Mouse (Mus musculus) retina, adult 2 months (tissue): Measurements from ENCODE around the gene H2al2c.
"Not testable (repeated sequence)": the region's sequence is repeated elsewhere in the genome, so short reads cannot be mapped to it uniquely, and the experiment has no call there.

Source experiments
- DNase-seq: peaks from one replicate; pipeline ENCODE4 v3.0.0-alpha.2; 2012; ENCODE audit warnings: low read depth, low spot score

The H2al2c gene

GRCm38 (mm10) chrY:2598799-2599198, at the start of gene H2al2c:
TSS of gene H2al2c (plus strand) at chrY:2599099.
- DNase-seq = not testable (repeated sequence)
